Mouse (Mus musculus) stomach, postnatal 0 days (tissue): ENCODE measurements around the gene Ccnl1. TPM values are rescaled to one million over a fixed set of nuclear protein-coding genes. Genes with fewer than 3 reads are reported as not detected.

ENCODE experiments used
- ATAC-seq: fragments of 200-750 bp; cut with Nextera tagmentation; 2 replicates; pipeline ENCODE4 v1.8.0; 2017; ENCODE audit not compliant: low FRiP score, low TSS enrichment
- DNase-seq: peaks from one replicate; pipeline ENCODE4 v3.0.0-alpha.2; 2016; ENCODE audit warnings: low spot score
- H3K27ac ChIP-seq: fragments of 300-500 bp; sonication (generic); replicated peaks from 2 replicates; pipeline ENCODE4 v1.5.1; 2014; ENCODE audit warnings: mild to moderate bottlenecking, control low read depth
- H3K27me3 ChIP-seq: fragments of 300-500 bp; sonication (generic); 2 replicates; pipeline ENCODE4 v1.6.1; 2014; ENCODE audit warnings: low read length; ENCODE audit not compliant: control insufficient read depth, insufficient read depth
- H3K36me3 ChIP-seq: fragments of 300-500 bp; sonication (generic); 2 replicates; pipeline ENCODE4 v1.6.1; 2014; ENCODE audit warnings: low read length, mixed read lengths; ENCODE audit not compliant: control insufficient read depth, insufficient read depth
- H3K4me1 ChIP-seq: fragments of 300-500 bp; sonication (generic); replicated peaks from 2 replicates; pipeline ENCODE4 v1.6.1; 2014; ENCODE audit warnings: antibody characterized with exemption; ENCODE audit not compliant: control insufficient read depth, insufficient read depth
- H3K4me2 ChIP-seq: fragments of 300-500 bp; sonication (generic); replicated peaks from 2 replicates; pipeline ENCODE4 v1.6.1; 2014; ENCODE audit warnings: low read depth, mild to moderate bottlenecking, control low read depth, moderate library complexity
- H3K4me3 ChIP-seq: fragments of 300-500 bp; sonication (generic); 2 replicates; pipeline ENCODE4 v1.5.1; 2014; ENCODE audit warnings: low read depth, low read length, control low read depth
- H3K9ac ChIP-seq: fragments of 300-500 bp; sonication (generic); 2 replicates; pipeline ENCODE4 v1.6.1; 2014; ENCODE audit warnings: mild to moderate bottlenecking, low read length, control low read depth, mixed read lengths
- H3K9me3 ChIP-seq: fragments of 300-500 bp; sonication (generic); 2 replicates; pipeline ENCODE4 v1.6.1; 2016; ENCODE audit warnings: low read length; ENCODE audit not compliant: control insufficient read depth
- CTCF ChIP-seq: IDR thresholded peaks from 2 replicates; pipeline ENCODE4 v1.5.1; 2016; ENCODE audit warnings: antibody characterized with exemption, low read depth, mild to moderate bottlenecking, moderate library complexity
- EP300 ChIP-seq: optimal IDR thresholded peaks from 2 replicates; pipeline ENCODE3; 2016; ENCODE audit warnings: antibody characterized with exemption
- WGBS: fragments of 180-500 bp; shearing (Covaris S2); extraction: QIAGEN DNeasy Blood & Tissue Kit; methylation state at CpG from one replicate; pipeline ENCODE4 v1.1.7; 2014; 5-methylcytosine and 5-hydroxymethylcytosine counted together
- polyA plus RNA-seq: library from polyadenylated mRNA; unstranded; fragments of >200 nt; fragmentation: Nextera tagmentation; extraction: Ambion mirVana; gene quantifications from 2 replicates; pipeline ENCODE4 v1.2.1, GENCODE M21; 2015

Ccnl1 gene
- polyA plus RNA-seq, 1 experiment from 2014 or later = 54.3 TPM

GRCm38 (mm10) chr3:65904711-65905110 lies 53.3 kb downstream of the Ccnl1 start:
- no peak overlapping the region for H3K27ac ChIP-seq
- TF ChIP-seq EP300 = no peak
- TF ChIP-seq CTCF = no peak
- peak; percentile 51; the same call in 1 of the 2 replicates for ATAC-seq

DNA sequence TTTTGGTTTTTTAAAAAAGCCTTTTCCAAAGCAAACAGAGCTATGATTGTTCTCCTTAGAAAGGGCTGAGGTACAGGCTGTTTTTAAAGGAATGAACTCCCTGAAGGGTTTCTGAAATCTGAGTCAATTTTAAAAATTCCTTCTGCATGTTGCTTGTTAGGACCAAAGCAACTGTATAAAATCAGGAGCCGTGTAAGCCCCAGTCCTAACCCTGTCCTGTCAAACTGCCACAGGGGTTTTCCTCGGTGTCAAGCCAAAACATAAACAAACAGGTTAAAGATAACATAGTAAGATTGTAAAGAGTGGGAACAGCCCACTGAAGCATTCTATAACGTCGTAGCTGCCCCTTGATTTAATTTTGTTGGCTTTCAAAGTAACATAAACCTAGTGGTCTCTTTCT lies 53.9 kb downstream of the Ccnl1 start:
- Histone ChIP-seq H3K4me2 (no peak overlapping the region), H3K4me3 (no peak overlapping the region), H3K9ac (no peak overlapping the region), H3K27me3 (no peaks in the 10 kb centered on the region), H3K4me1 (no peaks in the 10 kb centered on the region), H3K9me3 (no peaks in the 10 kb centered on the region), H3K36me3 (no peaks in the 10 kb centered on the region), H3K27ac (no peak overlapping the region)
- WGBS = 20% methylated on average over 4 of the region's 4 CpGs
- TF ChIP-seq CTCF = no peak
- TF ChIP-seq EP300 = no peak
- DNase-seq (no peak), ATAC-seq (no peak)

More at GRCm38 (mm10) chr3:65904711-65905110, 53.3 kb downstream of the Ccnl1 start:
- no peaks in the 10 kb centered on the region for H3K9me3 ChIP-seq
- no peak for DNase-seq
- WGBS = 16% methylated on average over 6 of the region's 6 CpGs
- no peaks in the 10 kb centered on the region for H3K36me3 ChIP-seq
- no peaks in the 10 kb centered on the region for H3K27me3 ChIP-seq
- no peaks in the 10 kb centered on the region for H3K4me1 ChIP-seq
- no peak overlapping the region for H3K4me2 ChIP-seq
- no peak overlapping the region for H3K4me3 ChIP-seq
- no peak overlapping the region for H3K9ac ChIP-seq

DNA sequence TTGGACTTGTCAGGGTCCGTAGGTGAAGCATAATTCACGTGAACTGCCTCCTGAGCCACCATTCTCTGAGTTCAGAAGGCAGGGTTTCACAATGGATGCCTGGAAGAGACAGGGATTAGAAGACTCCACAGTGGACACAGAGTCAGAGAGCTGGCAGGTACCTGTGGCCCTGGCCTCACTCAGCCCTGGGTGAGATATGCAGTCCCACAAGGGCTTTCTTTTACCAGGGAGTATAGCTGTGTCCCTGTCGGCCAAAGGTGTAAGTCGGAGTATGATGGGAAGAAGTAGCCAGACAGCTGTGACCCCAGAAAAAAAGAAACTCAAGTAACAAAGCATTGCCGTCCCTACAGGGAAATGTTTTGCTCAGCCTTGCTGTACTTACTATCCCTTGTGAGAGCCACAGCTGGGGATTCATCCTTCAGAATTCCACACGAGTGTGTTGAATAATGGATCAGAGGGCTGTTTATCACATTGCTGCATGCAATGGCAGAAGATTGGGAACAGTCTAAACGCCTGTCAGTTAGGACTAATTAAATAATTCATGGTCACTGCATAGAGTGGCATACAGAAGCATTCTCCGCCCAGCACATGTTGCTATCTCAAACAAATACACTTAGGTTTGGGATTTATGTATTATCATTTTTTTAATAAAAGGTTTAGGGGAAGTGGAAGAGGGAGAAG lies 59.3 kb downstream of the Ccnl1 start:
- Histone ChIP-seq H3K4me3 (no peak overlapping the region), H3K36me3 (no peaks in the 10 kb centered on the region), H3K9ac (no peak overlapping the region), H3K27ac (no peak overlapping the region), H3K4me1 (no peaks in the 10 kb centered on the region), H3K4me2 (no peak overlapping the region), H3K9me3 (no peaks in the 10 kb centered on the region), H3K27me3 (no peaks in the 10 kb centered on the region)
- DNase-seq = no peak
- 53% methylated on average over 8 of the region's 8 CpGs for WGBS
- ATAC-seq = no peak
- TF ChIP-seq CTCF = no peak
- TF ChIP-seq EP300 = no peak

GRCm38 (mm10) chr3:65897233-65897993 lies 60.6 kb downstream of the Ccnl1 start:
- no peak overlapping the region for H3K4me3 ChIP-seq
- no peaks in the 10 kb centered on the region for H3K9me3 ChIP-seq
- DNase-seq (no peak), ATAC-seq (no peak)
- WGBS = 40% methylated on average over 3 of the region's 3 CpGs
- no peak overlapping the region for H3K9ac ChIP-seq
- H3K36me3 ChIP-seq = no peaks in the 10 kb centered on the region
- no peak overlapping the region for H3K27ac ChIP-seq
- no peaks in the 10 kb centered on the region for H3K4me1 ChIP-seq
- TF ChIP-seq CTCF (no peak), EP300 (no peak)
- no peak overlapping the region for H3K4me2 ChIP-seq
- H3K27me3 ChIP-seq = no peaks in the 10 kb centered on the region
